Mouse (Mus musculus): ENCODE results near the gene Cry2.
"Not testable (repeated sequence)": the region's sequence is repeated elsewhere in the genome, so short reads cannot be mapped to it uniquely, and the experiment has no call there.

Cry2 gene

DNA sequence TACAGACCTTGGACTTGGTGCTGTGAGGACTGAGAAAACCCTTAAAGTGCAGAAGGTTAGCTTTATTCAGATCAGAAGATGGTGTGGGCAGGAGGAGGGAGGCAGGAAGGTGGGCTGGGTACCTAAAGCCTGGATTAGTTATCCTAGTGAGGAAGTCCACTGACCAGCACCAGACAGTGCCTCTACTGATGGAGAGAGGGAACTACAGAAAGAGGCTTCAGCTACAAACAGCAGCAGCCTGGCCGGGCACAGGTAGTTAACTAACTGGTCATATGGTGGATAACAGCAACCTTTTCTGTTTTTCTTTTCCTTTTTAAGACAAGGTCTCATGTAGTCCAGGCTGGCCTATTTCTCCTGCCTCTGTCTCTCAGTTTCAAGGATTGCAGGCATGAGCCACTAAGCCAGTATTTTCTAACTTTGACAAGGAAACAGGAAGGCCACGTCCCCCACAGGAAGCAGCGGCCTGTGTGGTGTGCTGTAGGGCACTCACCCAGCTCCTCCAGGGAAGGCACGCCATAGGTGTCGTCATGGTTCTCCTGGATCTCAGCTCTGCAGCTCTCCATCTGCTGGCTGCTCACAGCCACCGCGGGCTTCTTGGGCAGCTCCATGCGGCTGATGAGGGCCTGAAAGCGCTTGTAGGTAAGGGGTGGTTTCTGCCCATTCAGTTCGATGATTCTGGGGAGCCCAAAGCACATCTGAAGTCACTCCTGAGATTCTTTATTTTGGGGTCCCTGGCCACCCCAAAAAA, 11.3 kb downstream of the Cry2 start:
- peak; percentile 50 for DNase-seq (ENCODE audit: low spot score)

DNA sequence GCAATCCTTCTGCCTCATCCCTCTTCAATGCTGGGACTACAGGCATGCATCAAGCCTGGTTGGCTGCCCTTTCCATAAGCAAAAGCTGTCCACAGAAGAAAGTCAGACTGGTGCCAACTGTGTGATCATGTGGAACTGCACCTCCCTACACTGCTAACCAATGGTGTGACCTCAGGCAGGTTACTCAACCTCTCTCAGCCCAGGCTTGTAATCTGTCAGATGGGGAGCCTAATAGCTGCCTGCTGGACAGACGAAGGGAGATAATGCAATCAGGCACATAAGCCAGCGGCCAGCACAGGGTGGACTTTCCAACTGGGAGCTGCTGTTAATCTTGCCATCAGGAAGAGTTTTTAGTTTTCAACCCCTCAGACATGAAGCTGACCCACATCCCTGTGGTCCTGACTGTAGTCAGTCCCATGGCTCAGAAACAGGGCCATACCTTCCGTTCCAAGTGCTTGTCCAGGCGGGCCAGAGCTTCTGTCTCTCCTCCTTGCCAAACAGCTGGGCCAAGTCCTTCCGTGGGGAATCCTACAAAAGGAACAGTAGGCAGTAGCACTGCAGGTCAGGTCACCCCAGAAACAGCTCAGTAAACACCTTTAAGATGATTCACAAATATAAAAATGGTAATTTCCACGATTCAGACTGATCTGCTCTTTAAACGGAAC, 12.0 kb downstream of the Cry2 start:
- peak; percentile 86 for DNase-seq (ENCODE audit: low spot score)

DNA sequence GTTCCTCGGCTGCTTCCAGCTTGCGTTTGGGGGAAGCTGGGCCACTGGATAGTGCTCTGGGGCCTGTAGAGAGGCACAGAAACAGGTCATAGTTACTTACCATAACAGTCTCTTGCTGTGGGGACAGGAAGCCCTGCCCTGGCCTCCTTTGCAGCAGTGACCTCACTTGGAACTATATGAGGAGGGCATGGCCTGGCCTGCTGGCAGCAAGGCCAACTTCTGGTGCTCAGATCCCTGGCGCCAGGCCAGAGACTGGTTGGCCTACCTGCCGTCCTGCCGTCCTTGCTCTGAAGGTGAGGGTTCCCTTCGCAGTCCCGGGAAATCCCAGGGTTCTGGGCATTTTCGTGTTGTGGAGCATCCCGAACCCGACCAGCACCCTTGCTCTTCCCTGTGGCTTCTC, 22.1 kb downstream of the Cry2 start:
- peak; percentile 28 for DNase-seq (ENCODE audit: low spot score)

DNA sequence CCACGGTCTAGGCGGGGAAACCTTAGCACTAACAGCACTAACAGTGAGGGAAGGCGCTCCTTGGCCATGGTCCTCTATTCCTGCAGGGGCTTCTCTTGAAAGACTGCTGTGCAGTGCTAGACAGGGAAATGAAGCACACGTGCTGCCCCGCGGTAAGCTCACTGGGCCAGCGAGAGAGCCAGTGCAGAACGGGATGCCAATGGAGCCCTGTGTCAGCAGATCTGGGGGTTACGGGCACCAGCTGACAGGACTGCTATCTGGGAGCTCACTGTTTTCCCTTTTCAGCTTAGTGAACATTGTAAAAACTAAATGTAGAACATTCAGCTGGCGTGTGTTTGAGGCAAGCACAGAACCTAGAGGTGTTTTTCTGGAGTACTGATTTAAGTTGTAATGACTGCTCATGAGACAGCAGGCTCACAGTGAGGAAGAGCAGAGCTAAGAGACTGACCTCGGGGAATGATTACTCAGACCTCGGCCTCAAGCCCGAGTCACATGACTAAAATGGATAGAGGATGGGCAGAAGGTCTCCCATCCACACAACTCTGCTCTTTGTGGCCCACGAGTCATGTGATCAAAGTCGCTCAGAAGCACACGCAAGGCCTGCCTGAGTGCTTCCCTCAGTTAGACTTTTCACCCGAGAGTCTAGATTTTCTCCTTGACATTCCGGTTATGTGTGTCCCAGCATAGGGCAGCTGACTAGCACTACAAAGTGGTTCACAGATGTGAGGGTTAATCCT, 25.4 kb downstream of the Cry2 start:
- no peak for DNase-seq (ENCODE audit: low spot score)

DNA sequence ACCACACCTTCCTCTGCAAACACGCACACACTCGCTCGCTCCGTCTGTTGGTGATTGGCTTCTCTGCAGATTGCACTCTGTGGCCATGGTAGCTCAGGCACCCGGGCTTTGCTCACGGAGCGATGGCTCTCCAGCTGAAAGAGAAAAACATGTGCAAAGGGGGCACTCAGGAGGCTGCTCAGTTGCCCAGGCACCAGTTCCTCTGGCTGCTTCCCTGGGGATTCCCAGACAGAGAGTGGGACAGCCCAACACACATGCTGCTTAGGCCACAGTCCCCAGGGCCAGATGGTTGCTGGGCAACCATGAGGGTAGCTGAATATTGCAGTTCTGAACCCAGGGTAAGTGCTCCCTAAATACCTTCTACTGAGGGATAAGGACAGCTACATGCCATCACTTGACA, 28.2 kb downstream of the Cry2 start:
- no peak for DNase-seq (ENCODE audit: low spot score)

DNA sequence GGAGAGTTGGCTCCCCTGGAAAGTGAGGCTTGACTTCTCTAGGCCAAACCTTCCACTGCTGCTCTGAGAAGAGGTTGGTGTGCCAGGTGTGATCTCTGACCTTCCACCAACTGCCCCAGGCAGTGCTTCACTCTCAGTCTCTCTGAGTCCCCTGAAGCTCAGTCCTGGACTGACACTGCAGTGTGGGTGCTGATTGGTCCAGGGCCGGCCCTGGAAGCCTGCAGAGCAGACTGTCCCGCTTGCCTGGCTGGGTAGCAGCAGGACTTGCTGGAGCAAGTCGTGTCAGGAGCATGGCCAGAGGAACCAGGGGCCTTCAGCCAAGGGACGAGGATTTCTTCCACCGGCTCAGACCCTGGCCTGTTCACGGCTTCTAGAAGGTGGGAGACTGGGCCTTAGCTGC, 29.1 kb downstream of the Cry2 start:
- peak; percentile 18 for DNase-seq (ENCODE audit: low spot score)

DNA sequence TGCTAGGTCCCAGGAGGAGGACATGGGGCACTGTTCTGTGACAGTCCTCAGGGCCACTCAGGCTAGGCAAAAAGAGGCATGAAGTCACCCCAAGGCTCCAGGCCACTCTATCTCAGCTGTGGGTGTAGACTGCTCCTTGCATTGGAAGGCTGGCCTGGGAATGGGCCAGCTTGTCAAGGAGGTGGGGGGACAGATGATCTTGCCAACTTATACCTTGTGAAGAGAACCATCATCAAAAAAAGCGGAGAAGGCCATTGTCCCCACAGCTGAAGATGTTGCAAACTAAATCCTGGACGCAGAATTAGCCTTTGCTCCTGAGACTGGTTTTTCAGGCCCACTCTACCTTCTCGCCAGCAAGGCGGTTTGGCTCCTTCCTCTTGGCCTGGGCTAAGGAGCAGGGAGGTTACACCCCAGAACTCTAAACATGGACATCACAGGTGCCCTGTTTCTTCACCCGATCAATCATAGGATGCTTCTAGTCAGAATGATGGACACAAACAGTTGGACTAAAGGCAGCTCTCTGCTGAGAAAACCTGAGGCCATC, 30.0 kb downstream of the Cry2 start:
- DNase-seq (ENCODE audit: low spot score) = peak; percentile 18

DNA sequence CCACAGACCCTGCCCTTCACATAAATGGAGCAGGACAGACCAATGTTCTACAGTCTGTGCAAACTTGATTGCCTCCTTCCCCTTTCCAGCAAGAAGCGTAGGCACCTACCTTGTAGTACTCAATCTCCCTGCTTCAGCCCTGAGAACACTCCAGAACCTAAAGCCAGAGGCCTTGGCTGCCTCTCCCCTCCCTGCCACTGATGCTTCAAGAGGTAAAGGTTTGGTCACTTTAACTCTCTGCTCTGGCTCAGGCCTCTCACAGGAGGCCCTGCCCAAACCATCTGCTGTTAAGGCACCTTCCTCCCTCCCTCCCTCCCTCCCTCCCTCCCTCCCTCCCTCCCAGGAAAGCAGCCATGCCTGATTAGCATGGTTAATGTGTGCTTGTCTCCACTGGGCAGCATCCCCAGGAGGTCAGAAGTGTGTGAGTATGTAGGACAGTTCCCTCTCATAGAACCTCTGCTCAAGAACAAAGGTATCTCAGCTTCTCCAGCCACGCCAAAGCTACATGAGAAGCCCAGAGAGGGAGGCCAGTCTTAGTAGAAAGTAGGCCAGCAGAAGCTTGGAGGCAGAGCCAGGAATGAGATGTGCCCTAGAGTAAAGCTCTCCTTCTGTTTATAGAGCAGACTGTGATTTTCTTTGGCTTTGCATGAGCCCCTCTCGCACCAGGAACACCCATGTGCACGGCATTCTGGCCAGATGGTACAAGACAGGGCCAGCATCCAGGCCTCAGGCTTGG, 31.1 kb downstream of the Cry2 start:
- peak; percentile 73 for DNase-seq (ENCODE audit: low spot score)

DNA sequence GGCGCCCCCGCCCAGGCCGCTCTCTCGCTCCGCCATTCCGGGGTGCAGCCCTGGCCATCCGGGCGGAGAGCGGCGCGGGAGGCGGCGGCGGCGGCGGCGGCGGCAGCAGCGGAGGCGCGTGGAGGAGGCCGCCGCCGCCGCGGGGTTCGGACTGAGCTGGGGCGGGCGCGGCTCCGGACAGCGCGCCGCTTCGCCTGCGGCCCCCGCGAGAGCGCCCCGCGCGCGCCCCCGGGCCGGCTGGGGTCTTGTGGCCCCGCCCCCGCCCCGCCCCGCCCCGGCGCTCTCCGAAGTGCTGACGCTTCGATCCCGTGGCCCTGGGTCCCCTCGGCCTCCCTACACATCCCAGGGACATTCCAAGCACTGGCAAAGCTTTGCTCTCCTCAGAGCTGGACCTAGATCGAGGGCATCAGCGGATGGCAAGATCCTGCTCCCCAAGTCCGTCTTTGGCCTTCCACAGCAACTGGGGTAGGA, 32.7 kb downstream of the Cry2 start, which contains the start of gene Mapk8ip1:
Gene Mapk8ip1, minus strand, starts transcription at position 173 of the 471 bp plus-strand sequence.
- no peak for DNase-seq (ENCODE audit: low spot score)

DNA sequence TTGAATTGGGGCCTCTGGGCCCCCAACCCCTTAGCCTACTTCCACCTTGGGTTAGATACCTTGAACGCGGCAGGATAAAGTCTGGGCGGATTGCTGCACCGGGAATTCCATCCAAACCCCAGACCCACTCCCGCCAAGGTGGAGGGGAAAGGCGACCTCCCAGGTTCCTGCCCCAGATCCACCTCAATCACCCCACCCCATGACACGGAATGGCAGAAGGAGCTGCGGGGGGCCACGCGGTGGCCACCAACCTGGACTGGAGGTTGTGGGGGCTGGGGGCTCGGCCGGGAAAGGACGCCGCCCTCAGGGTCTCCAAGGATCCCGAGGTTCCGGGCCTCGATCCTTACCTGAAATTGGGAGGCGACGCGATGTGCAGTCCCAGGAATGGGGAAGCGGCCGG, 33.2 kb downstream of the Cry2 start:
- no peak for DNase-seq (ENCODE audit: low spot score)

DNA sequence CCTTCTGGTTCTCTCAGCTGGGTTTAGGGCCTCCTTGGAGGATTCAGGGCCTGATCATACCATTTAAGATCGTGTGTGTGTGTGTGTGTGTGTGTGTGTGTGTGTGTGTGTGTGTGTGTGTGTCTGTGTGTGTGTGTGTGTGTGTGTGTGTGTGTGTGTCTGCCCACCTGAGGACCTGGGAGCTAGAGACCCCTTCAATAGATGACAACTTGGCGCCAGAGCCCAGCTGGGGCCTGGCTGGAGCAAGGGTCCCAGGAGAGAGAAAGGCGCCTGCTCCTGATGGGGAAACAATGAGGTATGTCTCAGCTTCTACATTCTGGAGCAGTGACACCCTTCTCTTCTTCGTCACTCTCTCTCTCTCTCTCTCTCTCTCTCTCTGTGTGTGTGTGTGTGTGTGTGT, 34.0 kb downstream of the Cry2 start:
- not testable (repeated sequence) for DNase-seq (ENCODE audit: low spot score)

DNA sequence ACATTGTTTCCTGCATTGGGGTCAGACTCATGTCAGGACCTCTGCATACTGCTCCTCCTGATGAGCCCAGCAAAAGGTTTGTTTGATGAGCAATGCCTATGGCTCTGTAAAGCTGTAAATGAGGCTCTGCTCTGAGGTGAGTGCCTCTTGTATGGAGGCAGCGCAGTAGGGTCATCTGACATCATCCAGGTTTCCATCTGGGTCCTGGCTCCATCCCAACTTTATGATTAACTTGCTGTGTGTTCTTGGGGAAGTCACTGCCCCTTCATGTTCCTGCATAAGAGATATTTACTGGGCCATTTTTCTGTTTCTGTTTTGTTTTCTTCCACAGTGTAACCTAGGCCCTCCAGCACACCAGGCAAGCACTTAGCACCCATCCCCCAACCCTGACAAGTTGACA, 36.4 kb downstream of the Cry2 start:
- no peak for DNase-seq (ENCODE audit: low spot score)

DNA sequence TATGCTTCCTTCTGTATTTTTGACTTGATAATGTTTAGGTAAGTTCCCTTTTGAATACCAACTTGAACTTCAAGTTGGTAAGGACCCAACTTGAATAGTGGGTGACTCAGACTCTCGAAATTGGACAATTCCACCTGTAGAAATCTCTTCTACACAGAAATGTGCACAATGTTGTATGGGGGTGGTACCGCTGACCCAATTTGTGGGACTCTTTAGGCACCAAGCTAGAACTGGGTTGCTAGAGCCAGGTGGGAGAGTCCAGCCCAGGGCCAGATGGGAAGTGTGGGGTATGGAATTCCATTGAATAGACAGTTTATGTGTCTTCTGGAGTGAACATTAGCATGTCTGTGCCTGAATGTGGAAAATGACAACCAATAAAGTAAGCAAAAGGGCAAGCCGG, 38.3 kb downstream of the Cry2 start:
- no peak for DNase-seq (ENCODE audit: low spot score)

DNA sequence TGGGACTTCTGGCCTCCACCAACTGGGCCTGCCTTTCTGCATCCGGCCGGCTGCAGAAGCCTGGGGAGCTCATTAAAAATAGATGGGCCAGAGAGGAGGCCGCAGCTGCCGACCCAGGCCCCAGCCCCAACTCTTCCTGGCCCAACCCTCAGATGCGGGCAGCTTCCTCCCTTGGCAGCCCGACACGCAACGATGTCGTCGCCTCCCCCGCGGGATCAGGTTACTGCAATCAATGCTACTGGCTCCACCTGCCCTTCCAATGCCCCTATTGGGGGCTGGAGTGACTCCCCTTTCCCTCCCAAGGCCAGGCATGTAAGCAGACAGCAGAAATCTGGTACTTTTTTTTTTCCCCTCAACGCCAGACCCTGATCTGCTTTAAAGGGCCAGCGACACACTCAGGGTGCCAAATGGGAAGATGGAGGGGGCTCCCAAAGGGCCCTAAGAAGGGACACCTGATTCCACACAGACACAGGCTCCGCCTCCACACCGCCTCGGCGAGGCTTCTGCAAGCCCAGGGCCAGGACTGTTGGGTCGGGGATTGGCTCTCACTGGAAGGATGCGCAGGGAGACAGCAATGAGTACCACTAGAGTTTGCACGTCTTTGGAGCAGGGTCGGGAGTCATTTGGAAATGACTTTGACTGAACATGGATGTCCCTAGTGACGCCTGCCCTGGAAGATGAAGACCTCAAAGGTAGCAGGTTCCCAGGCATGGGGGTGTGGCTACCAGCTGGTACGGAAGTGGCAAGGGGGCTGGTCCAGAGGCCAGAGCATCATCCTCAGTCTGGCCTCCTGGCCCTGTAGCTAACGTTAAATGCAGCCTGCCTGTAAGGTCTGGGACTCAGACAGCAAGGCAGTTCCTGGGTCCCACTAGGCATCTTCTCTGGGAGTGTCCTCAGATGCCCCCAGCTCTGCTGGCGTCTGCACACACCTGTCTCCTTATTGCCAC, 41.3 kb downstream of the Cry2 start:
- DNase-seq (ENCODE audit: low spot score) = no peak

DNA sequence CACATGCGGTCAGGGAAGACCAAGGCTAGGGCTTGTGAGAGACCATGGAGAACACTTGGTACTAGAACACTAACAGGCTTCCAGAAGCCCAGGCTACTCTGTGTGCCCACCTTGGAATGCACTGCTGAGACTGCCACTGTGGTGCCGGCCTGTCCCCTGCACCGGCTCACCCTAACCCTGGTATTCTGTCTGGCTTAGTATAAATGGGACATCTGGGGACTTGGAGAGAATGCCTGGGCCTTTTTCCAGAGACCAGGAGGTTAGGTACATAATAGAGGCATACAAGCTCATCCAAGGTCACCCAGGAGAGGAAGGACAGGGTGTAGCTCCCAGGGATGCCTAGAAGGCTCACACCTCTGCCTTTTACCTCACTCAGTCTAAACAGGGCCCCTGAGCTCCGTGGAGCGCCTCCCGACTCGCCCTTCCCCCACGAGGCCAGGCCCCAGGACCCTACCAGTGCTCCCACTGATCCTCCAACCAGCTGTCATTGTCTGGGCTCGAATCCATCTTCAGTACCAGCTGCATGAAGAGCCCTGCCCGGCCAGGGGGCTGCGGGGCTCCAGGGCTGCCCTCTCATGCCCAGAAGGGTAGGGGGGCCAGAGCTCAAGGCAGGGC, 42.0 kb downstream of the Cry2 start:
- no peak for DNase-seq (ENCODE audit: low spot score)

DNA sequence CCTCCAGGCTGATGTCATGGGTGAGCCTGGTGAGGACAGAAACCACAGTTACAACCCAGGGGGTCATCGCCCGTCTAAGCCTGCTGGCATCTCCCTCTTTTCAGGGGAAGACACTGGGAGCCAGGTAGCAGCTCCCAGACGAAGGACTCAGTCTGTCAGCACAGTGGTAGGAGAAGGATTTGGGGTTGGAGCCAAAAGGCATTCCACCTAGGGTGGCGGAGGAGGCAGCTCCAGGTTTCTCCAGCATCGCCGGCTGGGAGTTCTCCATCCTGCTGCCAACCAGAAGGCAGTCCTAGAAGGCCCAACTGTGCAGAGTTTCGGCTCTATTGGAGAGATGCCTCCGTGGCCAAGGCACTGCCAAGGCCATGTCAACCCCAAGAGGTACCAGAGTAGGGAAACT, 42.7 kb downstream of the Cry2 start:
- no peak for DNase-seq (ENCODE audit: low spot score)

DNA sequence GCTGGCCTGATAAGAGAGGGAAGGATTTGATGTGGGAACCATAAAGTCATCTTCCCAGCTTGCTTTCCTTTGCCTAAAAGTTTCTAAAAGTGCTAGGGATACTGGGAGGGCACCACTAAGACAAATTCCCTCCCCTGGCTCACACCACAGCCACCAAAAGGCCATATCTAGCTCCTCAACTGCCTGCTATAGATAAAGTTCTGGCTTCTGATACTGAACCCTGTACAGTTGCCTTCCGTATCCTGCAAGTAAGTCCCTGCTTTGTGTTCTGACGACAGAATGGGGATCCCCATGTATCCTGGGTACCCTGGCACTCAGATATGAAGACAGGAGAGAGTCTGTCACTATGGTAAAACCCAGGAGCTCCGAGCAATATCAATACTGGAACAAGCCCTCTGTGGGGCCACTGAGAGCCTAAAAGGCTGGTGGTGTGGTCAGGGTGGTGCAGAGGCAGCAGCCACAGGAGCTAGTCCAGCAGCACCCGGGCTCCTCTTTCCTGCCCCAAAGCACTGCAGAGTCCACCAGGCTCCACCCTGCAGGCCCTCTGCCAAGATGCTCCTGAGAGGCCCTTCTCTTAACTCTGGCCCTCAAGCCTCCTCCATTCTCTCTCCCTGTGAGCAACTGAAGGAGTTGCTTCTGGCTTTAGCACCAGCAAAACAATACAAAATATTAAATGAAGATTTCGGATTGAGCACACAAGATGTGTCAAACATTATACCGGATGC, 43.5 kb downstream of the Cry2 start:
- peak; percentile 69 for DNase-seq (ENCODE audit: low spot score)

DNA sequence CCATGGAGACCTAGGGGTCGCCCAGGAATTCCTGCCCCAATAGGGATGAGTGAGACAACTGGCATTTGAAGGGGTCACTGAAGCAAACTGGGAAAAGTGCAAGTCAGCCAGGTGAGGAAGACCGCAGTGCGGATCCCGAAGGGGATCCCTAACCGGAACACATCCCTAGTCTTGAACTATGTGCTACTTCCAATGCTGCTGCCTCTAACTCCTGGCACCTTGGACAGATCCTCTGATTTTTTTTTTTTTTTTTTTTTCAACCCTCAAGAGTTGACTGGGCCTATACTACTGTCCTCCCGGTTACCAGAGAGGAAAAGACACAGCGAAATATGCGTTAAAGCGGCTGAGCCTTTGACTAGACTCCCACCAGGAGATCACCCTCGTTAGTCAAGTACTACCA, 44.2 kb downstream of the Cry2 start:
- no peak for DNase-seq (ENCODE audit: low spot score)

DNA sequence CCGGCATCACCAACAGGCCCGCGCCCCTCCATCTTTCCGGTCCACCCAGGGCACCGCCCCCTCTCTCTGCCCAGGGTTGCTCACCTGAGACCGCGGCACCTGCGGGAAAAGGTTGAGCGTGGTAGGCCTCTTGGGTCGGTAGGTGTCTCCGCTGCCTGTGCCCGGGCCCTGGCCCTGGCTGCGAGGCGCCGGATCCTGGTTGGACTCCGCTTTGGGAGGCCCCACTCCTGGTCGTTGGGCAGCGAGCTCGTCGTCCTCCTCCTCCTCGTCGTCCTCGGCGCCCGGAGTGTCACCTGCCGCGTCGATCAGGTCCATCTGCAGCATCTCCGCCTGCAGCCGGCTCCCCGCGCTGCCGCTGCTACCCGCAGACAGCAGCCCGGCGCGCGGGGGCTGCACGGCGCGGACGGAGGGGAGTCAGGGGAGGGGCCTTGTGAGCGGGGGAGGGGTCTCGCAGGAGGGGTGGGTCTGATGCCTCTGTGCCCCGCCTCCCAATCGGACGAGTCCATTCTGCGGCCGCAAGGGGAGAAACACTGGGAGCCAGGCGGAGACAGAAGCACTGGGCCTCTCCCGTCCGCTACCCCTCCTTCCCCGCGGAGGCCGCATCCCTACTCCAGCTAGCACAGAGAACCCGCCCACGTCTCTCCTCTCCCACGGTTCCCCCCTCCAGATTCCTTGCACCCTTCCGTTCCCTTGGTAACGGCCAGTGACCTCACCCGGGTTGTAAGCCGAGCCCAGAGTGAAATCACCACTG, 44.8 kb downstream of the Cry2 start:
- DNase-seq (ENCODE audit: low spot score) = peak; percentile 89

Measured in adipocyte (in vitro differentiated cells).